Mouse (Mus musculus): Measurements from ENCODE around the gene Zpld1. TPM values are rescaled to one million over a fixed set of nuclear protein-coding genes. Genes with fewer than 3 reads are reported as not detected.

The Zpld1 gene
- polyA plus RNA-seq, 1 experiment = not detected

DNA sequence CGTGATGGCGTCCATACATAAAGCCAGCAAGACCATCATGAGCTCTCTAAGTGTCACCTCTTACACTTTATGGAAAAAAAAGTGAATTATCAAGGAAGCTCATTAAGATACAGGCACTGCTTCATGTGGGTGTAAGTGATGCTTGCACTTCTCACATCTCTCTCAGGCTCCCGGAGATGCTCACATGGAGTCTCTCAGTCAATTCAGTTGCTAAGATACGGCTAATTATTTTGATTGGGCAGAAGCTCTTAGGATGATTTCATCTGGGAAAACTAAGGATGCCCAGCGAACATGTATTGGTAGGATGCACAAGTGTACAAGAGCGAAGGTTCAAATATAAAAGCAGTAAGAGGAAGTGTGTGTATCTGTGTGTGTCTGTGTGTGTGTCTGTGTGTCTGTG lies 38.1 kb downstream of the Zpld1 start:
- H3K27ac ChIP-seq (ENCODE audit: insufficient read depth, low read depth, low read length) = no peak overlapping the region
- no peaks in the 10 kb centered on the region for H3K4me1 ChIP-seq (ENCODE audit: control insufficient read depth, insufficient read depth, low read length)
- TF ChIP-seq POLR2A (IDR thresholded peaks at IDR 0.05; ENCODE audit: insufficient read depth, low read depth, low read length) = no peak
- TF ChIP-seq CTCF (IDR thresholded peaks at IDR 0.05; ENCODE audit: insufficient read depth, low read depth, low read length) = no peak
- WGBS = 77% methylated on average over 6 of the region's 6 CpGs
- no peak overlapping the region for H3K4me3 ChIP-seq (ENCODE audit: insufficient read depth, low read depth, low read length)

DNA sequence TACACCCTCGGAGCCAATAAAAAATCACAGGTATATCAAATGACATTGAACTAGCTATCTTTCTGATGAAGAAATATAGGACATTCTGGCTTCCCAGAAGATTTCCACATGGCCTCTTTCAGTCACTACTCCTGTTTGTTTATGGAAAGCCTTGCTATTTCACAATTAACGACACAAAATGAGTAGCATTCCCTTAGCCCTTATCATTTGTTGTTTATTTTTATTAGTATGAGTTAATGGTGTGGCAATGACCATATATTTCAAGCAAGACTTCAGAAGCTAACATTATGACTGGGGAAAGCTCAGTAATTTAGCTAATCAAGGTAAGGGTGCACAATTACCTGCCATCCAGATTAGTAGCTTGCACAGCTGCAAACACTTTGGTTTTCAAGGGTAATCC lies 56.8 kb downstream of the Zpld1 start:
- 85% methylated on average over 2 of the region's 2 CpGs for WGBS

DNA sequence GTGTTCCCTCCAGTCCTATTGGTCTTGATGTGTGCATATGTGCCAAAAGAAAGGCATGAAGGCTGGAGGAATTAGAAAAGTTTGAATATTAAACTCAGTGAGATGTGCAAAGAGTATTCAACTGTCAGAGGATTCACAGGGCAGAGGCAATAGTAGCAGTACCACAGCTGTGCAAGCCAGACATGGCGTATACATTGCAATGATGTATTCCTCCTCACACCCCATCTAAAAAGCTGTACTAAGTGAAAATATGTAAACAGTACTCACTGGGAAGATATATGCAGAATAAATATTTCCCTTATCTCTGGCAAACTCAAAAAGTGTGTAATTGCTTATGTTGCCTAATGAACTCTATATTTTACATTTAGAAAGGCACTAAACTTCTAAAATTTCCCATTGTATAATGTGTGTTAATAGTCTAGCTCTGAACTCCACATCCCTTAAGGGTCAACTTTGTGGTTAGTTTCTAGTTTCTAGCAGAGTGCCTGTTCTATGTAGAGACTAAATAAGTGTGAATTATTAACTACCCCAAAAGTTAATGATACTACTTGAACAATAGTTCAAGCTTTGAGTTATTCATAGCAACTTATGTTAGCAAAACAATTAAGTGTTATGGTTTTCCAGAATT lies 68.7 kb downstream of the Zpld1 start:
- Histone ChIP-seq H3K27ac (ENCODE audit: insufficient read depth, low read depth, low read length) (no peak overlapping the region), H3K4me1 (ENCODE audit: control insufficient read depth, insufficient read depth, low read length) (no peaks in the 10 kb centered on the region), H3K4me3 (ENCODE audit: insufficient read depth, low read depth, low read length) (no peak overlapping the region)
- no peak for TF ChIP-seq POLR2A (IDR thresholded peaks at IDR 0.05; ENCODE audit: insufficient read depth, low read depth, low read length)
- no peak for TF ChIP-seq CTCF (IDR thresholded peaks at IDR 0.05; ENCODE audit: insufficient read depth, low read depth, low read length)
- WGBS = 100% methylated on average over 1 of the region's 1 CpGs

More for the DNA sequence above, 56.8 kb downstream of the Zpld1 start:
- H3K4me3 ChIP-seq (ENCODE audit: insufficient read depth, low read depth, low read length) = no peak overlapping the region
- TF ChIP-seq POLR2A (IDR thresholded peaks at IDR 0.05; ENCODE audit: insufficient read depth, low read depth, low read length) = no peak
- no peak for TF ChIP-seq CTCF (IDR thresholded peaks at IDR 0.05; ENCODE audit: insufficient read depth, low read depth, low read length)
- no peaks in the 10 kb centered on the region for H3K4me1 ChIP-seq (ENCODE audit: control insufficient read depth, insufficient read depth, low read length)
- H3K27ac ChIP-seq (ENCODE audit: insufficient read depth, low read depth, low read length) = no peak overlapping the region

DNA sequence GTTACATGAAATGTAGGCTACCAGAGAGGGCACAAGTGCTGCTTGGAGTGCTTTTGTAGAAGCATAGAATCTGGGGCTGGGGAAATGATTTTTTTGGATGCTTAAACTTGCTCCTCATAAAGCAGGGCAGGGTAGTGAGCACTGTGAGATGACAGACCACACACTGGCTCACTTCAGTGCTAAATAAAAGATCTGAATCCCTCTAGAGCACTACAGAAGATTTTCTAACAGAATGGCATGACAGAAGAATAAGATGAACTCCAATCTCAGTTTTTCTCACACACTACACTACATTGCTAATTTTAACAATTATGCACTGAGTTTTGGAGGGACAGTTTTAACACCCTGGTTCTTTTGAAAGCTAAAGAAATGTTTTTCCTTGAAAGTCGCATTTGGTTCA lies 93.8 kb downstream of the Zpld1 start:
- Histone ChIP-seq H3K4me3 (ENCODE audit: insufficient read depth, low read depth, low read length) (no peak overlapping the region), H3K4me1 (ENCODE audit: control insufficient read depth, insufficient read depth, low read length) (no peaks in the 10 kb centered on the region), H3K27ac (ENCODE audit: insufficient read depth, low read depth, low read length) (no peak overlapping the region)
- WGBS = 85% methylated on average over 1 of the region's 1 CpGs
- TF ChIP-seq POLR2A (IDR thresholded peaks at IDR 0.05; ENCODE audit: insufficient read depth, low read depth, low read length) (no peak), CTCF (IDR thresholded peaks at IDR 0.05; ENCODE audit: insufficient read depth, low read depth, low read length) (no peak)

DNA sequence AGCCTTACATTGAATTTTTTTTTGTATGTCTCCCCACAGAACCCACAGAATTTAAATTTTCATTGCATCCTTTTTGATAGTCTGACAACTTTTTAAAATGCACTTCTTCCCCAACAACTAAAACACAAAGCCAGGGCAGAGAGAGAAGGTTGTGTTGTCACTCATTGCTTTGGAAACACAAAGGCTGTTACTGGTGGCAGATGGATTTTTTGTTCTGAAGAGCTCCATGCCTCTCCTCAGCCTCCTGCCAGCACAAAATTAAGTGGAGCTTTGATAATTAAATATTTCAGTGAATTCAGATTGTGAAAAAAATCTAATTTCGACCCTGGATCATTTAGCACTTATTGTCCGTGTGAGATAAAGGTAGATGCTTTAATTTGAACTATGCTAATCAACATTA lies 107.4 kb downstream of the Zpld1 start:
- 33% methylated on average over 2 of the region's 2 CpGs for WGBS
- Histone ChIP-seq H3K4me1 (ENCODE audit: control insufficient read depth, insufficient read depth, low read length) (no peaks in the 10 kb centered on the region), H3K27ac (ENCODE audit: insufficient read depth, low read depth, low read length) (no peak overlapping the region), H3K4me3 (ENCODE audit: insufficient read depth, low read depth, low read length) (no peak overlapping the region)
- TF ChIP-seq POLR2A (IDR thresholded peaks at IDR 0.05; ENCODE audit: insufficient read depth, low read depth, low read length) (no peak), CTCF (IDR thresholded peaks at IDR 0.05; ENCODE audit: insufficient read depth, low read depth, low read length) (no peak)

DNA sequence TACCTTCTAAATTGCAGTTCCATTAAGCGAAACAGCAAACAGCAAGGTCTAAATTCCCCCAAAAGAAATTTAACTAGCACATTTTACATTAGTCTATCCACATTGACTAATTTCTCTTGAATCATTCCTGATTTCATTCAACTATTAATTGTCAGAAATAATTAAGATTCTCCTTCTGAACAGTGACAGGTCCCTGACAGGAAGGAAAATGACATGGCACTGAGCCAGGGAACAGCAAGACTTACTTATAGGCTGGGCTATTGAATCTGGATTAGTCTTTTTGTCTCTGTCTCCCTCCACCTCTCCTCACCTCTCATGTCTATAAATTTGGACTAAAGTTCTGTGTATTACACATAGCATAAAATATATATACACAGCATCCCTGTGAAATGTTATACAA lies 112.4 kb downstream of the Zpld1 start:
- H3K27ac ChIP-seq (ENCODE audit: insufficient read depth, low read depth, low read length) = no peak overlapping the region
- 92% methylated on average over 1 of the region's 1 CpGs for WGBS
- TF ChIP-seq POLR2A (IDR thresholded peaks at IDR 0.05; ENCODE audit: insufficient read depth, low read depth, low read length) (no peak), CTCF (IDR thresholded peaks at IDR 0.05; ENCODE audit: insufficient read depth, low read depth, low read length) (no peak)

More for the DNA sequence above, 112.4 kb downstream of the Zpld1 start:
- Histone ChIP-seq H3K4me1 (ENCODE audit: control insufficient read depth, insufficient read depth, low read length) (no peaks in the 10 kb centered on the region), H3K4me3 (ENCODE audit: insufficient read depth, low read depth, low read length) (no peak overlapping the region)
